ENCODE assay signal across 12 mouse cellular contexts in genomic region chr13:69823920-69824637, GRCm38 (mm10). TPM values are rescaled to one million over a fixed set of nuclear protein-coding genes. Genes with fewer than 3 reads are reported as not detected.
DNase-seq lines count a peak whose midpoint lies in the region; ATAC-seq and TF ChIP-seq lines count a peak whose summit lies in the region.
"Had no signal": no experiment of that assay in that cellular context is flagged by ENCODE, and none has a peak within 500 bp of the region (broad histone marks: within the 10 kb centered on the region; RNA-seq: fewer than 3 reads in every experiment).

No protein-coding gene starts in this region.

- no peak overlapping the region for H3K4me2 ChIP-seq in heart, embryonic 11.5 days
- peak overlapping the region; percentile 16 for H3K4me2 ChIP-seq in forebrain, postnatal 0 days (ENCODE audit: low read depth)
- peak overlapping the region; percentile 10; the same call in 1 of the 2 replicates for H3K4me2 ChIP-seq in limb, embryonic 15.5 days
- H3K4me2 ChIP-seq in intestine, postnatal 0 days (replicated peaks; ENCODE audit: low read depth): no peak overlapping the region

- no peak for TF ChIP-seq CTCF in forebrain, postnatal 0 days (IDR thresholded peaks at IDR 0.05; ENCODE audit: low read depth)
- TF ChIP-seq CTCF in gastrocnemius, adult 2 months (IDR thresholded peaks at IDR 0.05): no peak
- no peak for TF ChIP-seq CTCF in intestine, postnatal 0 days (IDR thresholded peaks at IDR 0.05; ENCODE audit: low read depth)

- peak; percentile 56 for DNase-seq in heart, adult 11 months
- DNase-seq in Muller cell, postnatal 12 days (ENCODE audit: inconsistent ontology term): peak; percentile 37
- DNase-seq in forebrain, postnatal 0 days: peak; percentile 54
- DNase-seq in gastrocnemius, adult 2 months: no peak
- no peak for DNase-seq in left cerebral cortex, postnatal 10 days (ENCODE audit: extremely low spot score in 1 of 2, low spot score in 2 of 2)
- DNase-seq: kidney, postnatal 25 days; lung, postnatal 10 days had no signal

- no peak overlapping the region for H3K27ac ChIP-seq in heart, embryonic 11.5 days (ENCODE audit: low read depth, low read length)
- 0 out of 2 replicates have a peak overlapping the region, but pooled peaks have one; percentile 50 for H3K27ac ChIP-seq in forebrain, postnatal 0 days (ENCODE audit: low read depth, low read length)
- H3K27ac ChIP-seq in limb, embryonic 15.5 days: no peak overlapping the region
- no peak overlapping the region for H3K27ac ChIP-seq in gastrocnemius, adult 2 months
- H3K27ac ChIP-seq in intestine, postnatal 0 days (ENCODE audit: low read depth, low read length): no peak overlapping the region
- H3K27ac ChIP-seq: heart, embryonic 10.5 days had no signal

- H3K4me1 ChIP-seq in heart, embryonic 11.5 days (ENCODE audit: control insufficient read depth, insufficient read depth, low read length): no peaks in the 10 kb centered on the region
- H3K4me1 ChIP-seq in forebrain, postnatal 0 days (ENCODE audit: insufficient read depth): peaks cover 5% of the 10 kb centered on the region; the same call in 1 of the 2 replicates
- peaks cover 3% of the 10 kb centered on the region; the same call in 1 of the 2 replicates for H3K4me1 ChIP-seq in limb, embryonic 15.5 days
- no peaks in the 10 kb centered on the region for H3K4me1 ChIP-seq in intestine, postnatal 0 days (replicated peaks; ENCODE audit: control insufficient read depth, insufficient read depth, low read length)

- no peak overlapping the region for H3K9ac ChIP-seq in heart, embryonic 11.5 days (ENCODE audit: low read depth, low read length)
- H3K9ac ChIP-seq in forebrain, postnatal 0 days: 0 out of 2 replicates have a peak overlapping the region, but pooled peaks have one; percentile 11
- H3K9ac ChIP-seq in limb, embryonic 15.5 days: no peak overlapping the region
- no peak overlapping the region for H3K9ac ChIP-seq in intestine, postnatal 0 days (ENCODE audit: low read depth, low read length)

- ATAC-seq in heart, embryonic 11.5 days (replicated peaks; ENCODE audit: insufficient number of reproducible peaks, low FRiP score, low TSS enrichment): no peak
- ATAC-seq in forebrain, postnatal 0 days: peak; percentile 49
- no peak for ATAC-seq in limb, embryonic 15.5 days (ENCODE audit: insufficient number of reproducible peaks, low FRiP score, low TSS enrichment, low read depth)
- ATAC-seq in intestine, postnatal 0 days: no peak

- intact Hi-C loops in gastrocnemius, adult 2 months (cut with DNase I): no loop called here
- intact Hi-C loops in left cerebral cortex, postnatal 10 days (cut with DNase I): no loop called here

- H3K36me3 ChIP-seq in heart, embryonic 11.5 days (ENCODE audit: control insufficient read depth, insufficient read depth, low read length): no peaks in the 10 kb centered on the region
- H3K36me3 ChIP-seq in forebrain, postnatal 0 days (ENCODE audit: insufficient read depth): no peaks in the 10 kb centered on the region
- H3K36me3 ChIP-seq in limb, embryonic 15.5 days: no peaks in the 10 kb centered on the region
- H3K36me3 ChIP-seq in intestine, postnatal 0 days (ENCODE audit: control insufficient read depth, insufficient read depth): no peaks in the 10 kb centered on the region
- H3K36me3 ChIP-seq: heart, embryonic 10.5 days had no signal

- no peak overlapping the region for H3K4me3 ChIP-seq in heart, embryonic 11.5 days (ENCODE audit: low read depth, low read length)
- H3K4me3 ChIP-seq in forebrain, postnatal 0 days (ENCODE audit: low read depth, low read length): no peak overlapping the region
- H3K4me3 ChIP-seq in limb, embryonic 15.5 days: no peak overlapping the region
- H3K4me3 ChIP-seq in gastrocnemius, adult 2 months: no peak overlapping the region
- H3K4me3 ChIP-seq in intestine, postnatal 0 days (ENCODE audit: low read depth, low read length): no peak overlapping the region
- H3K4me3 ChIP-seq: heart, embryonic 10.5 days; myocyte had no signal

- WGBS in heart, embryonic 11.5 days (ENCODE audit: insufficient replicate concordance): 70% methylated on average over 19 of the region's 19 CpGs
- 26% methylated on average over 19 of the region's 19 CpGs for WGBS in forebrain, postnatal 0 days
- 43% methylated on average over 19 of the region's 19 CpGs for WGBS in limb, embryonic 15.5 days
- 57% methylated on average over 19 of the region's 19 CpGs for WGBS in intestine, postnatal 0 days

- H3K9me3 ChIP-seq in heart, embryonic 11.5 days (replicated peaks; ENCODE audit: control insufficient read depth, low read length): no peaks in the 10 kb centered on the region
- no peaks in the 10 kb centered on the region for H3K9me3 ChIP-seq in forebrain, postnatal 0 days (ENCODE audit: low read length)
- no peaks in the 10 kb centered on the region for H3K9me3 ChIP-seq in limb, embryonic 15.5 days
- no peaks in the 10 kb centered on the region for H3K9me3 ChIP-seq in intestine, postnatal 0 days (ENCODE audit: control insufficient read depth)
- H3K9me3 ChIP-seq: heart, embryonic 10.5 days had no signal

- no peaks in the 10 kb centered on the region for H3K27me3 ChIP-seq in heart, embryonic 11.5 days (ENCODE audit: control insufficient read depth, insufficient read depth, low read length)
- no peaks in the 10 kb centered on the region for H3K27me3 ChIP-seq in forebrain, postnatal 0 days (ENCODE audit: insufficient read depth, low read length)
- H3K27me3 ChIP-seq in limb, embryonic 15.5 days: no peaks in the 10 kb centered on the region
- no peaks in the 10 kb centered on the region for H3K27me3 ChIP-seq in intestine, postnatal 0 days (replicated peaks; ENCODE audit: control insufficient read depth, insufficient read depth, low read length)

RNA-seq across cellular contexts. Expression of gene Med10, which starts 21.9 kb away (rescaled TPM):
- polyA plus RNA-seq in heart, embryonic 11.5 days (2014; fragmentation: Nextera tagmentation; extraction: Ambion mirVana): 109 and 117 TPM in 2 replicates
- 58.5 and 77.2 TPM in 2 replicates for total RNA-seq in forebrain, postnatal 0 days (2014; rRNA removed)
- 174 and 194 TPM in 2 replicates for polyA plus RNA-seq in forebrain, postnatal 0 days (2015; fragmentation: Nextera tagmentation; extraction: Ambion mirVana)
- 123 and 130 TPM in 2 replicates for polyA plus RNA-seq in limb, embryonic 15.5 days (2015; fragmentation: Nextera tagmentation; extraction: Ambion mirVana)
- total RNA-seq in gastrocnemius, adult 2 months (2021): 10 to 100 TPM; 11.3 to 11.8 TPM
- 76.1 and 79.3 TPM in 2 replicates for polyA plus RNA-seq in intestine, postnatal 0 days (2015; fragmentation: Nextera tagmentation; extraction: Ambion mirVana)
- 10 to 100 TPM; 67.8 TPM for total RNA-seq in left cerebral cortex, postnatal 10 days (2021)

Comparison
In these comparisons a context has a peak if more than half of its experiments do, and no peak if none do; other contexts are left out.
1. DNase-seq: peak in heart, adult 11 months (single experiment), Muller cell, postnatal 12 days (single experiment) and forebrain, postnatal 0 days (single experiment); none in gastrocnemius, adult 2 months (single experiment) and left cerebral cortex, postnatal 10 days (0 of 2).
2. H3K4me2 ChIP-seq: peak in forebrain, postnatal 0 days (single experiment) and limb, embryonic 15.5 days (single experiment); none in heart, embryonic 11.5 days (single experiment) and intestine, postnatal 0 days (single experiment).